Mouse (Mus musculus) splenic B cell, adult 2 months (primary cell): ENCODE data around the gene Abr.

Experiments used
- DNase-seq: peaks from one replicate; pipeline ENCODE4 v3.0.0-alpha.2; 2011; ENCODE audit warnings: low read depth, low spot score
- H3K27me3 ChIP-seq: 2 replicates; pipeline ENCODE4 v1.6.1; 2012; ENCODE audit warnings: mild to moderate bottlenecking, low read length, moderate library complexity, mixed read lengths; ENCODE audit not compliant: control insufficient read depth, poor library complexity, insufficient read depth, severe bottlenecking
- H3K36me3 ChIP-seq: 2 replicates; pipeline ENCODE4 v1.6.1; 2012; ENCODE audit warnings: mild to moderate bottlenecking, low read length, moderate library complexity, mixed read lengths; ENCODE audit not compliant: control insufficient read depth, poor library complexity, insufficient read depth, severe bottlenecking

The Abr gene

GRCm38 (mm10) chr11:76566081-76566480 lies 56.0 kb downstream of the Abr start:
- DNase-seq, result no peak
- Histone ChIP-seq H3K27me3 (peaks cover 2% of the 10 kb centered on the region), H3K36me3 (no peaks in the 10 kb centered on the region)

- Histone ChIP-seq H3K27me3 (no peaks in the 10 kb centered on the region), H3K36me3 (no peaks in the 10 kb centered on the region)
- no peak for DNase-seq
Observed at GRCm38 (mm10) chr11:76562584-76562983, 59.5 kb downstream of the Abr start.

- DNase-seq, result no peak
- no peaks in the 10 kb centered on the region for H3K27me3 ChIP-seq
- no peaks in the 10 kb centered on the region for H3K36me3 ChIP-seq
Observed at GRCm38 (mm10) chr11:76562165-76562564, 59.9 kb downstream of the Abr start.

GRCm38 (mm10) chr11:76557837-76558236 lies 64.3 kb downstream of the Abr start:
- Histone ChIP-seq H3K27me3 (no peaks in the 10 kb centered on the region), H3K36me3 (no peaks in the 10 kb centered on the region)
- no peak for DNase-seq

GRCm38 (mm10) chr11:76548153-76548721 lies 73.9 kb downstream of the Abr start:
- H3K36me3 ChIP-seq, result no peaks in the 10 kb centered on the region
- no peaks in the 10 kb centered on the region for H3K27me3 ChIP-seq
- DNase-seq, result no peak

- no peaks in the 10 kb centered on the region for H3K36me3 ChIP-seq
- no peak for DNase-seq
Observed at GRCm38 (mm10) chr11:76547420-76547819, 74.7 kb downstream of the Abr start.

GRCm38 (mm10) chr11:76546431-76546830 lies 75.7 kb downstream of the Abr start:
- no peaks in the 10 kb centered on the region for H3K27me3 ChIP-seq
- H3K36me3 ChIP-seq, result no peaks in the 10 kb centered on the region
- DNase-seq, result no peak

More at GRCm38 (mm10) chr11:76547420-76547819, 74.7 kb downstream of the Abr start:
- H3K27me3 ChIP-seq, result no peaks in the 10 kb centered on the region

GRCm38 (mm10) chr11:76543300-76543699 lies 78.8 kb downstream of the Abr start:
- no peaks in the 10 kb centered on the region for H3K36me3 ChIP-seq
- H3K27me3 ChIP-seq, result no peaks in the 10 kb centered on the region
- no peak for DNase-seq

GRCm38 (mm10) chr11:76540973-76541372 lies 81.1 kb downstream of the Abr start:
- Histone ChIP-seq H3K27me3 (no peaks in the 10 kb centered on the region), H3K36me3 (no peaks in the 10 kb centered on the region)
- peak; percentile 65 for DNase-seq

- DNase-seq, result no peak
- no peaks in the 10 kb centered on the region for H3K36me3 ChIP-seq
Observed at GRCm38 (mm10) chr11:76537401-76537800, 84.7 kb downstream of the Abr start.

GRCm38 (mm10) chr11:76536576-76537354 lies 85.3 kb downstream of the Abr start:
- no peaks in the 10 kb centered on the region for H3K36me3 ChIP-seq
- H3K27me3 ChIP-seq, result no peaks in the 10 kb centered on the region
- DNase-seq, result peak; percentile 48

More at GRCm38 (mm10) chr11:76537401-76537800, 84.7 kb downstream of the Abr start:
- no peaks in the 10 kb centered on the region for H3K27me3 ChIP-seq

- Histone ChIP-seq H3K27me3 (no peaks in the 10 kb centered on the region), H3K36me3 (no peaks in the 10 kb centered on the region)
- DNase-seq, result no peak
Observed at GRCm38 (mm10) chr11:76532001-76532400, 90.1 kb downstream of the Abr start.

- DNase-seq, result no peak
- H3K27me3 ChIP-seq, result no peaks in the 10 kb centered on the region
- no peaks in the 10 kb centered on the region for H3K36me3 ChIP-seq
Observed at GRCm38 (mm10) chr11:76530966-76531678, 91.0 kb downstream of the Abr start.

GRCm38 (mm10) chr11:76530168-76530935 lies 91.8 kb downstream of the Abr start:
- H3K36me3 ChIP-seq, result no peaks in the 10 kb centered on the region
- H3K27me3 ChIP-seq, result no peaks in the 10 kb centered on the region
- DNase-seq, result no peak
